Mouse (Mus musculus) lung, embryonic 14.5 days (tissue): ENCODE data around the gene Pear1. TPM values are rescaled to one million over a fixed set of nuclear protein-coding genes. Genes with fewer than 3 reads are reported as not detected.

Experiments
- ATAC-seq: fragments of 200-750 bp; cut with Nextera tagmentation; 2 replicates; pipeline ENCODE4 v1.8.0; 2017; ENCODE audit warnings: mild to moderate bottlenecking, moderate TSS enrichment, moderate library complexity; ENCODE audit not compliant: insufficient read depth
- DNase-seq: peaks from one replicate; pipeline ENCODE4 v3.0.0-alpha.2; 2015
- H3K27ac ChIP-seq: fragments of 300-500 bp; sonication (generic); 2 replicates; pipeline ENCODE4 v1.5.1; 2014; ENCODE audit warnings: low read depth, mild to moderate bottlenecking, moderate library complexity
- H3K27me3 ChIP-seq: fragments of 300-500 bp; sonication (generic); 2 replicates; pipeline ENCODE4 v1.6.1; 2014; ENCODE audit warnings: low read length, control low read depth; ENCODE audit not compliant: insufficient read depth
- H3K36me3 ChIP-seq: fragments of 300-500 bp; sonication (generic); 2 replicates; pipeline ENCODE4 v1.6.1; 2014; ENCODE audit warnings: control low read depth; ENCODE audit not compliant: insufficient read depth
- H3K4me1 ChIP-seq: fragments of 300-500 bp; sonication (generic); 2 replicates; pipeline ENCODE4 v1.6.1; 2014; ENCODE audit warnings: antibody characterized with exemption, control low read depth; ENCODE audit not compliant: insufficient read depth
- H3K4me2 ChIP-seq: fragments of 300-500 bp; sonication (generic); 2 replicates; pipeline ENCODE4 v1.6.1; 2014; ENCODE audit warnings: mild to moderate bottlenecking
- H3K4me3 ChIP-seq: fragments of 300-500 bp; sonication (generic); 2 replicates; pipeline ENCODE4 v1.5.1; 2014; ENCODE audit warnings: low read depth, low read length
- H3K9ac ChIP-seq: fragments of 300-500 bp; sonication (generic); 2 replicates; pipeline ENCODE4 v1.6.1; 2014
- H3K9me3 ChIP-seq: fragments of 300-500 bp; sonication (generic); 2 replicates; pipeline ENCODE4 v1.6.1; 2016; ENCODE audit warnings: low read depth, low read length, control low read depth
- CTCF ChIP-seq: IDR thresholded peaks from 2 replicates; pipeline ENCODE4 v1.5.1; 2016; ENCODE audit warnings: antibody characterized with exemption, low read depth
- WGBS: fragments of 180-500 bp; shearing (Covaris S2); extraction: QIAGEN DNeasy Blood & Tissue Kit; methylation state at CpG from one replicate; pipeline ENCODE4 v1.1.7; 2014; 5-methylcytosine and 5-hydroxymethylcytosine counted together
- polyA plus RNA-seq: library from polyadenylated mRNA; unstranded; fragments of >200 nt; fragmentation: Nextera tagmentation; extraction: Ambion mirVana; gene quantifications from 2 replicates; pipeline ENCODE4 v1.2.1, GENCODE M21; 2014

Gene Pear1
- polyA plus RNA-seq, 1 experiment from 2014 or later, result 30.2 TPM

DNA sequence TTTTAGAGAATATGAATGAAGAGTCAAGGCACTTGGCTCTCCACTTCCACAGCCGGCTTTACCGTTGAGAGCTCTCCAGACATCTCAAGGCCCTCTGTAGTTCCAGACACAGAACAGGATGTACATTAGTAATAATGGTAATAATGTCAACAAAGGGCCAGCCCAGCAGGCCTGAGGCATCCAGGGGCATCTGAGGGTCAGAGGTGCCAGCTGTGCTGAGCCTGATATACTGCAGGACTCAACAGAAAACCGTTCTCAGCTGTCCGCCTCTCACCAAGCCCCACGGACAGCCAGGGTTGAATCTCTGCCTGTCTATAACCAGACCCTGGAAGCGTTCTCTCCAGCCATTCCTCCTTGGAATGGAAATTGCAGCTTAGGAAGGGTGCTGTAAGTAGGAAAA lies 99.5 kb downstream of the Pear1 start:
- DNase-seq (no peak), ATAC-seq (no peak)
- Histone ChIP-seq H3K36me3 (peaks cover 75% of the 10 kb centered on the region), H3K4me3 (no peak overlapping the region), H3K27ac (no peak overlapping the region), H3K4me1 (no peaks in the 10 kb centered on the region), H3K9ac (no peak overlapping the region), H3K27me3 (no peaks in the 10 kb centered on the region), H3K9me3 (no peaks in the 10 kb centered on the region), H3K4me2 (no peak overlapping the region)
- TF ChIP-seq CTCF, result no peak
- 57% methylated on average over 6 of the region's 6 CpGs for WGBS

GRCm38 (mm10) chr3:87718525-87718924 lies 105.6 kb downstream of the Pear1 start:
- Histone ChIP-seq H3K9me3 (no peaks in the 10 kb centered on the region), H3K36me3 (peaks cover 63% of the 10 kb centered on the region)
- ATAC-seq, result no peak

More at GRCm38 (mm10) chr3:87718525-87718924, 105.6 kb downstream of the Pear1 start:
- no peak overlapping the region for H3K4me2 ChIP-seq
- H3K9ac ChIP-seq, result no peak overlapping the region
- no peak overlapping the region for H3K27ac ChIP-seq
- no peaks in the 10 kb centered on the region for H3K27me3 ChIP-seq
- no peaks in the 10 kb centered on the region for H3K4me1 ChIP-seq
- 59% methylated on average over 2 of the region's 2 CpGs for WGBS
- TF ChIP-seq CTCF, result no peak
- DNase-seq, result no peak
- H3K4me3 ChIP-seq, result no peak overlapping the region

Other genes starting within 250 kb of the Pear1 start
- gene Arhgef11, start 206.7 kb downstream of the Pear1 start, polyA plus RNA-seq, result 17.1 and 18.8 TPM in 2 replicates
- 0.63 and 0.77 TPM in 2 replicates for gene Lrrc71, start 75.7 kb downstream of the Pear1 start, polyA plus RNA-seq
- 0.22 and 0.39 TPM in 2 replicates for gene Ntrk1, start 29.1 kb downstream of the Pear1 start, polyA plus RNA-seq
- 0.05 TPM in 1 of 2 replicates, not detected in the other for gene Insrr, start 27.4 kb downstream of the Pear1 start, polyA plus RNA-seq
- 0.09 TPM in 2 replicates for gene Sh2d2a, start 22.4 kb upstream of the Pear1 start, polyA plus RNA-seq
- 13.4 and 14.2 TPM in 2 replicates for gene Prcc, start 61.3 kb upstream of the Pear1 start, polyA plus RNA-seq
- gene Hdgf, start 82.0 kb upstream of the Pear1 start, polyA plus RNA-seq, result 287 and 288 TPM in 2 replicates
- 64.8 and 65.5 TPM in 2 replicates for gene Mrpl24, start 95.2 kb upstream of the Pear1 start, polyA plus RNA-seq
- 44.0 and 50.5 TPM in 2 replicates for gene Isg20l2, start 106.0 kb upstream of the Pear1 start, polyA plus RNA-seq
- gene Rrnad1, start 106.4 kb upstream of the Pear1 start, polyA plus RNA-seq, result 16.4 and 19.6 TPM in 2 replicates
- 7.7 and 10.3 TPM in 2 replicates for gene Crabp2, start 124.4 kb upstream of the Pear1 start, polyA plus RNA-seq
- 24.6 and 27.1 TPM in 2 replicates for gene Nes, start 146.8 kb upstream of the Pear1 start, polyA plus RNA-seq
- gene Bcan, start 175.9 kb upstream of the Pear1 start, polyA plus RNA-seq, result not detected in 2 replicates
- not detected in 2 replicates for gene Hapln2, start 203.3 kb upstream of the Pear1 start, polyA plus RNA-seq
- 35.8 and 40.6 TPM in 2 replicates for gene Gpatch4, start 218.8 kb upstream of the Pear1 start, polyA plus RNA-seq
- gene Naxe, start 234.2 kb upstream of the Pear1 start, polyA plus RNA-seq, result 183 and 192 TPM in 2 replicates